Mouse (Mus musculus) neural tube, embryonic 11.5 days (tissue): ENCODE measurements around the gene Dolk. TPM values are rescaled to one million over a fixed set of nuclear protein-coding genes. Genes with fewer than 3 reads are reported as not detected.

Experiments used
- ATAC-seq: fragments of 200-750 bp; cut with Nextera tagmentation; 2 replicates; pipeline ENCODE4 v1.8.0; 2017; ENCODE audit warnings: moderate number of reproducible peaks, mild to moderate bottlenecking, moderate TSS enrichment, moderate library complexity; ENCODE audit not compliant: insufficient read depth, low FRiP score, low TSS enrichment
- DNase-seq: peaks from one replicate; pipeline ENCODE4 v3.0.0-alpha.2; 2015; ENCODE audit warnings: low spot score
- H3K27ac ChIP-seq: fragments of 300-500 bp; sonication (generic); 2 replicates; pipeline ENCODE4 v1.5.1; 2014; ENCODE audit warnings: low read depth, mild to moderate bottlenecking, low read length
- H3K27me3 ChIP-seq: fragments of 300-500 bp; sonication (generic); 2 replicates; pipeline ENCODE4 v1.6.1; 2014; ENCODE audit warnings: mild to moderate bottlenecking, low read length, mixed read lengths; ENCODE audit not compliant: control insufficient read depth, insufficient read depth
- H3K36me3 ChIP-seq: fragments of 300-500 bp; sonication (generic); 2 replicates; pipeline ENCODE4 v1.6.1; 2014; ENCODE audit warnings: mild to moderate bottlenecking, low read length, moderate library complexity, mixed read lengths; ENCODE audit not compliant: control insufficient read depth, insufficient read depth
- H3K4me1 ChIP-seq: fragments of 300-500 bp; sonication (generic); 2 replicates; pipeline ENCODE4 v1.6.1; 2014; ENCODE audit warnings: low read length, mixed read lengths; ENCODE audit not compliant: control insufficient read depth, insufficient read depth
- H3K4me2 ChIP-seq: fragments of 300-500 bp; sonication (generic); 2 replicates; pipeline ENCODE4 v1.6.1; 2014; ENCODE audit warnings: low read depth, mild to moderate bottlenecking, moderate library complexity
- H3K4me3 ChIP-seq: fragments of 300-500 bp; sonication (generic); 2 replicates; pipeline ENCODE4 v1.5.1; 2014; ENCODE audit warnings: low read depth, low read length
- H3K9ac ChIP-seq: fragments of 300-500 bp; sonication (generic); 2 replicates; pipeline ENCODE4 v1.6.1; 2014; ENCODE audit warnings: mild to moderate bottlenecking, low read length
- H3K9me3 ChIP-seq: fragments of 300-500 bp; sonication (generic); 2 replicates; pipeline ENCODE4 v1.6.1; 2016; ENCODE audit warnings: low read length; ENCODE audit not compliant: control insufficient read depth
- WGBS: fragments of 180-500 bp; shearing (Covaris S2); extraction: QIAGEN DNeasy Blood & Tissue Kit; methylation state at CpG from one replicate; pipeline ENCODE4 v1.1.7; 2014; 5-methylcytosine and 5-hydroxymethylcytosine counted together
- polyA plus RNA-seq: library from polyadenylated mRNA; unstranded; fragments of >200 nt; fragmentation: Nextera tagmentation; extraction: Ambion mirVana; gene quantifications from 2 replicates; pipeline ENCODE4 v1.2.1, GENCODE M21; 2014

Gene Dolk
- polyA plus RNA-seq, 1 experiment from 2014 or later, result 27.9 TPM

DNA sequence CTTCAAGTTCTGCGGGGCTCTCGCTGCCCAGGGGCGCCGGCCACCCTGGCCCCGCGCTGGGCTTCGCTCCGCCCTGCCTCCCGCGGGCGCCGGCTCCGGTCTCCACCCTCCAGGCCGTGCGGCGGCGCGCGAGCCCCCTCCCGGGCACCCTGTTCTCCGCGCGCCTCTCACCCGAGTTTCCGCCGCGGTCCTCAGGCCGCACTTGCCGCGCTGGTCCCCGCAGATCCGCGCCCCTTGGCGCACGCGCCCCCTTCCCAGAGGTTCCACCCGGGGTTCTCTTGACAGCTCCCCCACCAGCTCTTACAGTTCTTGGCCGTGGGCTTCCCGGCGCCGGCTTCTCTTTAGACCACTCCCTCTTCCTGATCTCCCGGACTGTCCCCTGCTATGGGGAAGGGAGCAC, 48.3 kb downstream of the Dolk start:
- peak overlapping the region; percentile 85 for H3K27ac ChIP-seq
- under 1% methylated on average over 21 of the region's 42 CpGs for WGBS
- peaks cover 6% of the 10 kb centered on the region for H3K36me3 ChIP-seq
- H3K27me3 ChIP-seq, result no peaks in the 10 kb centered on the region
- no peaks in the 10 kb centered on the region for H3K9me3 ChIP-seq
- peak overlapping the region; percentile 98 for H3K4me3 ChIP-seq
- H3K9ac ChIP-seq, result peak overlapping the region; percentile 90
- no peak for DNase-seq
- peaks cover 15% of the 10 kb centered on the region for H3K4me1 ChIP-seq
- peak; percentile 83 for ATAC-seq
- peak overlapping the region; percentile 85 for H3K4me2 ChIP-seq

DNA sequence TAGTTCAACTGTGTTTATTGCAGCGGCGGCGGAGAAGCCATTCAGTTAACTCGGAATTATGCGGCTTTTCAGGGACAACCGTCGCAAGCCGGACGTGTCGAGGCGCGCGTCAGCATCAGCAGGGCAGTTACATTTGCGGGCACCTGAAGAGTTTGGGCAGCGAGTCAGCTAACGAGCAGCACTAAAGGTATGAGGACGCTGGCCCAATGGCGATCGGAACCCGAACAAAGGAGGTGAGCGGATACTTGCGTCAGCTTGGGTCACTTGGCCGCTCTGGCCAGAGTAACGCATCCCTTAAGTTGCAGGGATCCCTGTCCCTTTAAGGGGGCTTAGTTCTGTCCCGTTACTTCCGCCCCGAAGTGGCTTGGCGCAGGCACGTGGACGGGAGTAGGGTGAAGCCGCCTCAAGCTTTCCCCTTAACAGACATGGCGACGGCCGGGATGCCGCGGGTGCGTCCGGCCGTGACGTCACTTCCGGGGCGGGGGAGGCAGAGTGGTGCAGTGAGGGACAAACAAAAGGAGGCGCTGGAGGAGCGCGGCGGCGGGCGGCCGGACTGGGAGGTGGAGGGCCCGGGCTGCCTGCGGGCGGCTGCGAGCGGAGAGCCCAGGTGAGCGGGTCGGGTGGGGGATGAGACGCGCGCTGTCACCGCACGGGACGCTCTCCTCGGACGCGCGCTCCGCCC, 48.8 kb downstream of the Dolk start, which contains the start of gene Lrrc8a:
Lrrc8a (plus strand) TSS at position 517 of the 682 bp plus-strand sequence.
- Histone ChIP-seq H3K4me3 (peak within 1 kb of the TSS; percentile 98), H3K9me3 (no peaks in the 10 kb centered on the region), H3K4me2 (peak within 1 kb of the TSS; percentile 85), H3K9ac (peak within 1 kb of the TSS; percentile 90), H3K4me1 (peaks cover 15% of the 10 kb centered on the region), H3K27me3 (no peaks in the 10 kb centered on the region), H3K27ac (peak within 1 kb of the TSS; percentile 85), H3K36me3 (peaks cover 6% of the 10 kb centered on the region)
- DNase-seq (peak; percentile 100), ATAC-seq (peak; percentile 94)
- under 1% methylated on average over 57 of the region's 67 CpGs for WGBS

DNA sequence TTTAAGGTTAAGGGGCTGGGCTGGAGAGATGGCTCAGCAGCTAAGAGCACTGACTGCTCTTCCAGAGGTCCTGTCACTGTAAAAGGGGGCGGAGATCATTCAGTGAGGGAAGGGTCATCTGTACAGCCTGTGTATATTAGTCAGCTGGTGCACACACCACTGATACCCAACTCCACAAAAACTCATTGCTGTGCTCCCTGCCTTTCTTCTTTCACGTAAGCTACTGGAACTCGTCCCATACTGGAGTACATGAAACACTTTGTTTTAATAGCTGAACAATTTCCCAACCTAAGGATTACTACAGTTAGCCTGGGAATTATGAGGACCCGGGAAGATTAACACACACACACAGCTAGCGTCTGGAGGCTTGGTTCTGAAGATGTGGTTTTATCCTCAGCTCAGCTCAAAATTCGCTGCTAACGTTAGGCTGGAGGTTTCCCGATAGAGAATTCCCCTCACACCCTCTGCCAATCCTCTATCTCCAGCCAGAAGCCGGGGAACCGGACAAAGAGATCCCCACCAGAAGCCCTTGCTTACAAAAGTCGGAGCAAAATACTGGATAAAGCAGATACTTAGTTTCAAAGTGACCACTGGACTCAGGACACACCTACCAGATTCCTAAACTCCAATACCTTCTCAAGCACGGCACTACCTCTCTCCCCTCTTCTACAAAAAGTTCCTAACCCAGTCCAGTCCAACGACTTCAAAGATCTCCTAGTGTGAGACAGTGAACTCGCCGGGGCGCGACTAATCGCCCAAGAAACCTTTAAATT, 49.5 kb downstream of the Dolk start:
- DNase-seq, result peak; percentile 21
- H3K4me1 ChIP-seq, result peaks cover 15% of the 10 kb centered on the region
- peak overlapping the region; percentile 66 for H3K4me2 ChIP-seq
- 6% methylated on average over 18 of the region's 18 CpGs for WGBS
- peaks cover 6% of the 10 kb centered on the region for H3K36me3 ChIP-seq
- no peaks in the 10 kb centered on the region for H3K27me3 ChIP-seq
- H3K27ac ChIP-seq, result peak overlapping the region; percentile 85; the same call in 1 of the 2 replicates
- ATAC-seq, result no peak
- H3K9me3 ChIP-seq, result no peaks in the 10 kb centered on the region
- H3K4me3 ChIP-seq, result peak overlapping the region; percentile 98
- peak overlapping the region; percentile 69 for H3K9ac ChIP-seq

DNA sequence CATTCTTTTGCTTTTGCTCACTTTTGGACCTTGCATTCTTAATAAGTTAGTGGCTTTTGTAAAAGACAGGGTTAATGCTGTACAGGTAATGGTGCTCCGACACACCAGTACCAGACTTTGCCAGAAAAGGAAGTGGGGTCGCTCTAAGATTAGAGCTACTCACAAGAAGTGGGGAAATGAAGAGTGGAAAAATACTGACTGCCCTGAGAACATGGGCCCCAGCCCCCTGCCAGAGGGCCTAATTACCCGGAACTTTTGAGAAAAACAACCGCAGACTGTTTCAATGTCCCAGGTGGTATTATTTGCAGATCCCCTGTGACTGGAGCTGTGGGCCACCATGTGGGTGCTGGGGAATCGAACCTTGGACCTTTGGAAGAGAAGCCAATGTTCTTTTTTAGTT, 50.5 kb downstream of the Dolk start:
- no peaks in the 10 kb centered on the region for H3K27me3 ChIP-seq
- 86% methylated on average over 5 of the region's 5 CpGs for WGBS
- no peak overlapping the region for H3K27ac ChIP-seq

More for the DNA sequence above, 50.5 kb downstream of the Dolk start:
- no peak overlapping the region for H3K4me3 ChIP-seq
- DNase-seq (no peak), ATAC-seq (no peak)
- H3K9ac ChIP-seq, result no peak overlapping the region
- H3K4me1 ChIP-seq, result peaks cover 15% of the 10 kb centered on the region
- peaks cover under 1% of the 10 kb centered on the region for H3K36me3 ChIP-seq
- no peaks in the 10 kb centered on the region for H3K9me3 ChIP-seq
- H3K4me2 ChIP-seq, result no peak overlapping the region

Other genes starting within 250 kb of the Dolk start
- 29.3 and 30.6 TPM in 2 replicates for gene Wdr34, start 237.5 kb downstream of the Dolk start, polyA plus RNA-seq
- gene Set, start 229.0 kb downstream of the Dolk start, polyA plus RNA-seq, result 647 and 654 TPM in 2 replicates
- gene Pkn3, start 208.7 kb downstream of the Dolk start, polyA plus RNA-seq, result 6.7 and 7.0 TPM in 2 replicates
- 28.3 and 31.1 TPM in 2 replicates for gene Zdhhc12, start 192.7 kb downstream of the Dolk start, polyA plus RNA-seq
- gene Zer1, start 161.7 kb downstream of the Dolk start, polyA plus RNA-seq, result 5.4 and 5.9 TPM in 2 replicates
- gene Tbc1d13, start 152.6 kb downstream of the Dolk start, polyA plus RNA-seq, result 12.4 and 15.3 TPM in 2 replicates
- 14.6 and 15.2 TPM in 2 replicates for gene Endog, start 114.8 kb downstream of the Dolk start, polyA plus RNA-seq
- 70.8 and 75.2 TPM in 2 replicates for gene Spout1, start 107.9 kb downstream of the Dolk start, polyA plus RNA-seq
- 10.5 and 12.0 TPM in 2 replicates for gene Kyat1, start 80.5 kb downstream of the Dolk start, polyA plus RNA-seq
- gene Lrrc8a, start 48.6 kb downstream of the Dolk start, polyA plus RNA-seq, result 46.6 and 49.7 TPM in 2 replicates
- gene Gm28035, start 45.8 kb downstream of the Dolk start, polyA plus RNA-seq, result 0.17 TPM in 1 of 2 replicates, not detected in the other
- gene Phyhd1, start 20.1 kb downstream of the Dolk start, polyA plus RNA-seq, result 2.3 and 2.5 TPM in 2 replicates
- not detected in 2 replicates for gene Gm28038, start 5.3 kb downstream of the Dolk start, polyA plus RNA-seq
- 57.3 and 60.0 TPM in 2 replicates for gene Nup188, start 63 bp upstream of the Dolk start, polyA plus RNA-seq
- 58.2 and 61.6 TPM in 2 replicates for gene Sh3glb2, start 73.0 kb upstream of the Dolk start, polyA plus RNA-seq
- gene Miga2, start 77.9 kb upstream of the Dolk start, polyA plus RNA-seq, result 23.2 and 27.5 TPM in 2 replicates
- 48.6 and 51.1 TPM in 2 replicates for gene Dolpp1, start 105.9 kb upstream of the Dolk start, polyA plus RNA-seq
- gene Crat, start 129.5 kb upstream of the Dolk start, polyA plus RNA-seq, result 27.4 and 29.1 TPM in 2 replicates
- gene Ptpa, start 129.7 kb upstream of the Dolk start, polyA plus RNA-seq, result 63.2 and 64.2 TPM in 2 replicates
- gene Ier5l, start 187.9 kb upstream of the Dolk start, polyA plus RNA-seq, result 10.5 and 11.9 TPM in 2 replicates